Mouse (Mus musculus) layer of hippocampus, postnatal 10 days (tissue): ENCODE results near the gene Il2rb. TPM values are rescaled to one million over a fixed set of nuclear protein-coding genes. Genes with fewer than 3 reads are reported as not detected.

ENCODE experiments used
- total RNA-seq, 2 experiments: library from RNA; stranded (reverse); gene quantifications; 2 replicates each; pipeline ENCODE4 v1.2.3; 2021

Il2rb gene
- total RNA-seq, 2 experiments from 2014 or later = 0.11 TPM; not detected in 1

Other genes starting within 250 kb of the Il2rb start
- 1 to 10 TPM; 2.1 to 3.0 TPM for gene Csf2rb2, start 189.6 kb downstream of the Il2rb start, total RNA-seq
- 1 to 10 TPM; 1.5 to 2.4 TPM for gene Csf2rb, start 169.5 kb downstream of the Il2rb start, total RNA-seq
- gene Tex33, start 99.4 kb downstream of the Il2rb start, total RNA-seq = under 1 TPM in 1 of 2 experiments, not detected in 1; 0.49 TPM
- gene Tst, start 89.4 kb downstream of the Il2rb start, total RNA-seq = 10 to 100 TPM; 43.7 to 55.4 TPM
- gene Mpst, start 88.9 kb downstream of the Il2rb start, total RNA-seq = 10 to 100 TPM; 50.5 to 55.2 TPM
- 100 to 1,000 TPM; 208 to 216 TPM for gene Kctd17, start 66.7 kb downstream of the Il2rb start, total RNA-seq
- gene Tmprss6, start 26.6 kb downstream of the Il2rb start, total RNA-seq = not detected
- 10 to 100 TPM; 17.4 to 19.4 TPM for gene C1qtnf6, start 36.1 kb upstream of the Il2rb start, total RNA-seq
- 10 to 100 TPM; 15.7 to 15.8 TPM for gene Sstr3, start 49.4 kb upstream of the Il2rb start, total RNA-seq
- 1 to 10 TPM; 3.6 to 3.7 TPM for gene Rac2, start 77.5 kb upstream of the Il2rb start, total RNA-seq
- 10 to 100 TPM; 13.8 to 15.2 TPM for gene Cyth4, start 101.8 kb upstream of the Il2rb start, total RNA-seq
- 100 to 1,000 TPM; 127 to 138 TPM for gene Elfn2, start 223.5 kb upstream of the Il2rb start, total RNA-seq